Mouse (Mus musculus) forebrain, embryonic 12.5 days (tissue): Measurements from ENCODE around the gene Casp4. TPM values are rescaled to one million over a fixed set of nuclear protein-coding genes. Genes with fewer than 3 reads are reported as not detected.

Experiments
- ATAC-seq: fragments of 200-750 bp; cut with Nextera tagmentation; 2 replicates; pipeline ENCODE4 v1.8.0; 2017; ENCODE audit warnings: moderate TSS enrichment; ENCODE audit not compliant: low FRiP score
- H3K27ac ChIP-seq: fragments of 300-500 bp; sonication (generic); 2 replicates; pipeline ENCODE4 v1.5.1; 2016; ENCODE audit warnings: mild to moderate bottlenecking
- H3K27me3 ChIP-seq: fragments of 300-500 bp; sonication (generic); 2 replicates; pipeline ENCODE4 v1.6.1; 2016; ENCODE audit warnings: mild to moderate bottlenecking
- H3K36me3 ChIP-seq: fragments of 300-500 bp; sonication (generic); replicated peaks from 2 replicates; pipeline ENCODE4 v1.6.1; 2016; ENCODE audit warnings: mild to moderate bottlenecking
- H3K4me1 ChIP-seq: fragments of 300-500 bp; sonication (generic); 2 replicates; pipeline ENCODE4 v1.6.1; 2016
- H3K4me2 ChIP-seq: fragments of 300-500 bp; sonication (generic); 2 replicates; pipeline ENCODE4 v1.6.1; 2016; ENCODE audit warnings: mild to moderate bottlenecking, moderate library complexity
- H3K4me3 ChIP-seq: fragments of 300-500 bp; sonication (generic); replicated peaks from 2 replicates; pipeline ENCODE4 v1.5.1; 2016; ENCODE audit warnings: mild to moderate bottlenecking
- H3K9ac ChIP-seq: fragments of 300-500 bp; sonication (generic); 2 replicates; pipeline ENCODE4 v1.6.1; 2016; ENCODE audit warnings: mild to moderate bottlenecking
- H3K9me3 ChIP-seq: fragments of 300-500 bp; sonication (generic); 2 replicates; pipeline ENCODE4 v1.6.1; 2016
- WGBS: fragments of 180-500 bp; shearing (Covaris S2); methylation state at CpG from one replicate; pipeline ENCODE4 v1.1.7; 2016; 5-methylcytosine and 5-hydroxymethylcytosine counted together
- polyA plus RNA-seq: library from polyadenylated mRNA; unstranded; fragments of >200 nt; fragmentation: Nextera tagmentation; extraction: Ambion mirVana; gene quantifications from 2 replicates; pipeline ENCODE4 v1.2.1, GENCODE M21; 2016

Casp4 gene
- polyA plus RNA-seq: 0.22 and 0.41 TPM in 2 replicates

DNA sequence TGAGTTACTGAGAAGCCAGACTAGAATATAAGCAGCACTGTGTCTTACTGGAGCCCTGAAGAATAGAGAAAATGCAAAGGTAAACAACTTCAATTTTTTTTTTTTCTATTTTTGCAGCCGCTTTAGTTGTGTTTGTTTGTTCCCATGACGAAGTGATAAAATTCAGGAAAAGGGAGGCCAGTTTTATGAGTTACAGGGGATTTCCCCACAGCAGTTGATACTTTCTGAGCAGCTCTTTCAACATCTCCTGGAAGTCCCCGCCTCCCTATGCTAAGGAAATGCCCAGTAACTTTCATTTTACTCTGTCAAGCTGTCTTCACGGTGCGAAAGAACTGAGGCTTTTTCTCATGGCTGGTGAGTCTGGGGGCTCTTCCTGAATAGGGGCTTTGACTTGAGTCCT, at the start of gene Casp4:
Casp4 (plus strand) TSS at position 268 of the 400 bp plus-strand sequence.
- no peaks in the 10 kb centered on the region for H3K27me3 ChIP-seq
- H3K9ac ChIP-seq: no peak within 1 kb of the TSS
- H3K4me2 ChIP-seq: no peak within 1 kb of the TSS
- no peak within 1 kb of the TSS for H3K27ac ChIP-seq
- H3K4me1 ChIP-seq: no peaks in the 10 kb centered on the region
- no peaks in the 10 kb centered on the region for H3K36me3 ChIP-seq
- WGBS: 86% methylated on average over 5 of the region's 5 CpGs
- H3K9me3 ChIP-seq: no peaks in the 10 kb centered on the region
- ATAC-seq: no peak
- no peak within 1 kb of the TSS for H3K4me3 ChIP-seq

DNA sequence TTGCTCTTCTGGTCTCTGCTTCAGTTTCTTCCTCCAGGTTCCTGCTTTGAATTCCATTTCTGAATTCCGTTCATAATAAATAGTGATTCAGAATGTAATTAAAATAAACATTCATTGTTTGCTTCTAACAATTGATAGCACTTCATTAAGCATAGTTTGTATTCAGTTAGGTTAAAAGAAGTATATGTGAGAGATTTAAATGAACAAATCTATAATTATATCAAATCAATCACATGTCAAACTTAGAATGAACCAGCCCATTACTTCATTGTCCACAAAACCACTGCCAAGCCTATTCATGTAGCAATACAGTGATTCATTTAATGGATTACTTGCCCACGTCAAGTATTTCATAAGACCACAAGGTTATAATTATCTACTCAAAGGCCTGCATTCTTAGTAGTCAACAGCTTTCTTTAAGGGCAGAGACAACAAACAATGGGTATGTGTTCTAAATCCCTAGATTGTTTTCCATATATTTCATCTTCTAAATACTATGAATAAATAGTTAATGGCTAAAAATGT, 44.6 kb upstream of the Casp4 start:
- H3K36me3 ChIP-seq: no peaks in the 10 kb centered on the region

DNA sequence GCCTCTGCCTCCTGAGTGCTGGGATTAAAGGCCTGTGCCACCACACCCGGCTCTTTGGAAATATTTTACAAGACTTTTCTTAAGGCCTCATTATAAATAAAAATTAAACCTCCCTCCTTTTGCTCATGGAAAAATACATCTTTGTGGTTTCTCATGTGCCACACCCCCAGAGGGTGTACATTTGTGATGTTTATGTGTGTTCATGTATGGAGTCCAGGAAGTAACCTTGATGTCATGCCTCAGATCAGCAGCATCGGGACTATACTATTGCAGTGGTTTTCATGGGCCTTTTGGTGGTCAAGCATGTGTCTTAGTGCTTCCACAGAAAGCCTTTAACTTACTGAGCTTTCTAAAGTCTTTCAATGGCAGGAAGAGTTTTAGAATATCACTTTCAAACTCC, 38.4 kb upstream of the Casp4 start:
- no peaks in the 10 kb centered on the region for H3K9me3 ChIP-seq
- no peak overlapping the region for H3K4me2 ChIP-seq
- 84% methylated on average over 2 of the region's 2 CpGs for WGBS
- no peaks in the 10 kb centered on the region for H3K27me3 ChIP-seq
- no peaks in the 10 kb centered on the region for H3K4me1 ChIP-seq
- no peaks in the 10 kb centered on the region for H3K36me3 ChIP-seq
- H3K4me3 ChIP-seq: no peak overlapping the region
- H3K9ac ChIP-seq: no peak overlapping the region
- H3K27ac ChIP-seq: no peak overlapping the region
- ATAC-seq: no peak

More for the DNA sequence above, 44.6 kb upstream of the Casp4 start:
- Histone ChIP-seq H3K9ac (no peak overlapping the region), H3K4me1 (no peaks in the 10 kb centered on the region), H3K4me2 (no peak overlapping the region), H3K4me3 (no peak overlapping the region), H3K9me3 (no peaks in the 10 kb centered on the region), H3K27ac (no peak overlapping the region), H3K27me3 (no peaks in the 10 kb centered on the region)
- ATAC-seq: no peak
- 41% methylated on average over 2 of the region's 2 CpGs for WGBS

DNA sequence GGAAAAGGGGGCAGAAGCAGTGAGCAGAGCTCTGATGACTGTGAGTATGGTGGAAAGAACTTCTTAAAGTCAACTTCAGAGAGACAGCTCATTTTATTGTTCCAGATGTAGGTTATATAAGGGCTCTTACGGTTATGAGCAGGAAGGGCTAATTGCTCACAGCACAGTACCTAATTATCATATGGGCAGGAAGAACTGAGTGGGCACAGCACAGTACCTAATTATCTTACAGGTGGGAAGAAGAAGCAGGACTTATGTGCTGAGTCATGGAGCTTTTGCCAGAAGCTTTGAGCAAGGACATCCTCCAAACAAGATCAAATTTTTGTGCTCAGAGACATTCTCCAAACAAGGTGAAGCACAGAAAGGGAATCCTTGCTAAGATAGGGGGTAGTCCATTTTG, 37.7 kb upstream of the Casp4 start:
- no peak for ATAC-seq
- H3K4me1 ChIP-seq: no peaks in the 10 kb centered on the region
- no peak overlapping the region for H3K4me3 ChIP-seq
- no peaks in the 10 kb centered on the region for H3K27me3 ChIP-seq
- WGBS: 82% methylated on average over 1 of the region's 1 CpGs
- H3K36me3 ChIP-seq: no peaks in the 10 kb centered on the region
- no peak overlapping the region for H3K27ac ChIP-seq
- H3K4me2 ChIP-seq: no peak overlapping the region
- no peak overlapping the region for H3K9ac ChIP-seq
- no peaks in the 10 kb centered on the region for H3K9me3 ChIP-seq

DNA sequence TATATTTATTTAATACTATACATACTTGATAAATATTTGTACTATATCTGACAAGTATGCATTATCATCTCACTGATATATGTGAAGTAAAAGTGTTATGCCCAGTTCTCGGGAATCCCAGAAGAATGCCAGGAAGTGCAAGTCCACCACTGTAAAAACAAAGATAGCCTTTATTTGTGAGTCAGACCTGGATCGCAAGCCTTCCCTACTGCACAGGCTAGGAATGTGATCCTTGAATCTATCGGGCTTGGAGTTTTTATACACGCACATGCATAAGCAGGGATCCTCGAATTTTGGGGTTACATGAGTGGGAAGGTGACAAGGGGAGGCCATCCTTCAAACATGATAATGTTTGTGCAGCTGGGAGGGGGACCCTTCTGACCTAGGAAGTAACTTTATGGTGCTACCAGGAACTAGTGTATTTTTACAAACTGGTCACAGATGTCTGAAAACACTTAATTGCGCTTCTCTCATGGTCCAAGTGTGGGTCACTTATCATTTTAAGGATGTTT, 37.2 kb upstream of the Casp4 start:
- no peak overlapping the region for H3K4me2 ChIP-seq
- H3K4me1 ChIP-seq: no peaks in the 10 kb centered on the region
- ATAC-seq: no peak
- no peaks in the 10 kb centered on the region for H3K9me3 ChIP-seq
- H3K4me3 ChIP-seq: no peak overlapping the region
- H3K27me3 ChIP-seq: no peaks in the 10 kb centered on the region
- no peaks in the 10 kb centered on the region for H3K36me3 ChIP-seq
- 90% methylated on average over 6 of the region's 6 CpGs for WGBS
- no peak overlapping the region for H3K9ac ChIP-seq
- no peak overlapping the region for H3K27ac ChIP-seq

DNA sequence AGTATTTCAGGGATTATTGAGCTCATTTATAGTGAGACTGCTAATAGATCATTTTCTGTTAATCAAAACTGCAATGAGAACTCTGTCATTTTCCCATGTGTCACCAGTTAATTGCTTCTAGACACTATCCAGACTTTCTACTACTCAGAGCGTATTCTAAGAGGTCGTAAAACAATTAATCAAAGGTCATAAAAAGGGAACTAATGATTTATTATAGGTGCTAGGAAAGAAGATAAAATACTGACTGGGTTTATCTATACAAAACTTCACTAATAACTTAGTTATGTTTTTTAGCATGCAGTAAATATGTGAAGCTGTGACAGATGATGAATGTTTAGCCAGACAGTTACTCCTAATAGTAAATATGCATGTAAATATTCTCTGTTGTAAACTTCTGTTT, 22.6 kb upstream of the Casp4 start:
- H3K9me3 ChIP-seq: no peaks in the 10 kb centered on the region
- 88% methylated on average over 2 of the region's 2 CpGs for WGBS
- no peak overlapping the region for H3K4me3 ChIP-seq
- no peaks in the 10 kb centered on the region for H3K27me3 ChIP-seq
- no peak overlapping the region for H3K9ac ChIP-seq
- H3K4me2 ChIP-seq: no peak overlapping the region
- H3K27ac ChIP-seq: no peak overlapping the region
- ATAC-seq: no peak
- H3K36me3 ChIP-seq: no peaks in the 10 kb centered on the region
- H3K4me1 ChIP-seq: no peaks in the 10 kb centered on the region

DNA sequence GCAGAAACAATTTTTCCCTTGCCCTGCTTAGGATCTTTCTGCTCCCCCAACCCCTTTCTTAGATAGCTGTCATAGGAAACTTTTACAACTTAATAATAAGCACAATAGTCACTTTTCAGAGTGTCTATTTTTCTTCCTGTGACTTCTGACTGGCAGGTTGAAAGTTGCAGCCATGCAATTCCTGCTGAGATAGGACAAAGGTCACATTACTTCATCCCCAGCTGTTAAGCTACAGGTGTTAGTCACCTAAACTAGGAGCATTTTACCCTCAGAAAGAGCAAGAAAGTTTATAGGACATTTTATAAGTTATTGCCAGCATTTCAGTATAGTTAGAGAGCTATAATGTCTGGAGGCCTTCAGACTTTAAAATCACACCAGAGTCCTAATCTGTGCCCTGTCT, 22.0 kb upstream of the Casp4 start:
- Histone ChIP-seq H3K27ac (no peak overlapping the region), H3K4me2 (no peak overlapping the region), H3K4me1 (no peaks in the 10 kb centered on the region), H3K9ac (no peak overlapping the region), H3K36me3 (no peaks in the 10 kb centered on the region), H3K4me3 (no peak overlapping the region), H3K9me3 (no peaks in the 10 kb centered on the region), H3K27me3 (no peaks in the 10 kb centered on the region)
- no peak for ATAC-seq

DNA sequence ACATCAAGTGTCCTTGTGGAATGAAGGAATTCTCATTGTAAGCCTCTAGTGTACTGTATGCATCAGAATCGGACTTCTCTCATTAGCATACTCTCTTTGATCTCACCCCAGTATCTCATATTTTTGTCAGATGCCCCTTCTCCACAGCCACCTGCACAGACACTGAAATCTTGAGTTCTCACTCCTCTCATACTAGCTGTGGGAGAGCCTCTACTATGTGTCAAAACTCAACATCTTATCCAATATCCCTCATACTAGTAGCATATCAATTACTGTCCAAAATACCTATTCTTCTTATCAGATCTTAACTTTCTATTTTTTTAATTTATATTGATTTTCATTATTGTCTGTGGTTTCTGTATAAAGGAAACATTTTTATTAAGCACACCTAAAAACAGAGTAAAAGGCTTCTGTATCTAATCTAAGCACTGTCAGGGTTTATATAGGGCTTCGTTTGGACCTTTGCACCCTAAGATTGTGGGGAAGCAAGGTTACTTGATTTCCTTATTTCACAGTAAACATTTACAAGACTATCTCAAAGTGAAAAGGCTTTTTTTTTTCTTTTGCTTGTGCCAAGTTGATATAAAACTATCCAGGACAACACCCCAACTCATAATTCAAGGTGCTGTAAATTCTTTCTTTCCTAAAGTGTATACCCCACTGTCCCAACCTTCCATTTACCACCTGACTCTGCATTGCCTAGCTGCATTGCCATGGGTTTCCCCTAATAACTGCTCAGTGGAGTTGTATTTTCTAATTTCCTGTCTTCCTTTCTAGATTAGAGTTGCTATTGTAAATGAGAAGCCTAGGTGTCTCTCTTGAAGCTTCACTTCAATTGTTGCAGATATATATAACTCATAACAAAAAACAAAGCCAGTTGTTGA, 12.0 kb upstream of the Casp4 start:
- H3K27me3 ChIP-seq: no peaks in the 10 kb centered on the region
- no peaks in the 10 kb centered on the region for H3K36me3 ChIP-seq
- H3K4me1 ChIP-seq: peaks cover 5% of the 10 kb centered on the region; the same call in 1 of the 2 replicates
- no peak overlapping the region for H3K4me3 ChIP-seq
- 82% methylated on average over 2 of the region's 2 CpGs for WGBS
- no peaks in the 10 kb centered on the region for H3K9me3 ChIP-seq
- ATAC-seq: no peak
- H3K4me2 ChIP-seq: no peak overlapping the region
- no peak overlapping the region for H3K9ac ChIP-seq
- H3K27ac ChIP-seq: no peak overlapping the region

DNA sequence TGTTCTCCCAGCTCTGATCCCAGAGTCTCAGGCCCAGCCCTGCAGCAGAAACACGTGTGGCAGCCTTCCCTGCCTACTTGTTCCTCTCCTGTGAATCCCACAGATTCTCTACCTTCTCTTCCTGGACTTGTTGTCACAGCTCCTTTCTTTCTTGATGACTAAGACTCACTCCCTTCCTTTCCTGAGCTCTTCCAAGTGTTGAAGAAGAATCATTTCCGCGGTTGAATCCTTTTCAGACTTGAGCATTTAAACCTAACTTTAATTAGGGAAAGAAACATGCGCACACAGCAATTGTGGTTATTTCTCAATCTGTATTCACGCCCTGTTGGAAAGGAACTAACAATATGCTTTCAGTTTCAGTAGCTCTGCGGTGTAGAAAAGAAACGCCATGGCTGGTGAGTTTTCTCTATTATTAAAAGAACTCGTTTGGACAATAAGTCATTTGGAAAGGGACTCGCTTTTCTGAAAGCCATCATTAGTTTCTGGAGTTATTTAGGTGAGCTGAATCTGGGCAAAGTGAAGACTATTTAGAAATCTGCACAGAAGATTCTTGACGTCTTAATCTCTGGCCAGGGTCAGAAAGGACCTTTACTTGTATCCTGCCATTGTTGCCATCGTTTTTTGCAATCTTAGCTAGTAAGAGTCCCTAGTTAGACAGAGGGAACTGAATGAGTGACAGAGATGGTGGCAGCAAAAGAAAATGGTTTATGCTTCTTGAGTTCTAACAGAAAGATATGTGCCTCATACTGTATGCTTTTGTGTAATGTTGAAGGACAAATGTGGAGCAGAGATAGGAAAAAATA, 10.1 kb upstream of the Casp4 start, which contains the start of gene Casp1:
Casp1 (plus strand) TSS at position 189 of the 803 bp plus-strand sequence.
- no peak within 1 kb of the TSS for H3K9ac ChIP-seq
- H3K27me3 ChIP-seq: no peaks in the 10 kb centered on the region
- no peaks in the 10 kb centered on the region for H3K9me3 ChIP-seq
- peaks cover 5% of the 10 kb centered on the region; the same call in 1 of the 2 replicates for H3K4me1 ChIP-seq
- no peak within 1 kb of the TSS for H3K27ac ChIP-seq
- ATAC-seq: no peak
- no peaks in the 10 kb centered on the region for H3K36me3 ChIP-seq
- H3K4me3 ChIP-seq: no peak within 1 kb of the TSS
- WGBS: 39% methylated on average over 11 of the region's 11 CpGs
- H3K4me2 ChIP-seq: no peak within 1 kb of the TSS

DNA sequence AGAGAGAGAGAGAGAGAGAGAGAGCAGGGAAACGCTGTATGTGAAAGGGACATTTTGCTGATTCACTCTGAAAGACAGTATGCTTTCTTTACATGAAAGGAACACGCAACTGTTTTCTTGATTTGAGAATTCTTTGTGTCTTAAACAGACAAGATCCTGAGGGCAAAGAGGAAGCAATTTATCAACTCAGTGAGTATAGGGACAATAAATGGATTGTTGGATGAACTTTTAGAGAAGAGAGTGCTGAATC, 9.6 kb upstream of the Casp4 start:
- Histone ChIP-seq H3K36me3 (no peaks in the 10 kb centered on the region), H3K27ac (no peak overlapping the region), H3K4me1 (peaks cover 5% of the 10 kb centered on the region; the same call in 1 of the 2 replicates), H3K9ac (no peak overlapping the region), H3K27me3 (no peaks in the 10 kb centered on the region), H3K9me3 (no peaks in the 10 kb centered on the region), H3K4me3 (no peak overlapping the region), H3K4me2 (no peak overlapping the region)
- 83% methylated on average over 2 of the region's 2 CpGs for WGBS
- ATAC-seq: no peak

DNA sequence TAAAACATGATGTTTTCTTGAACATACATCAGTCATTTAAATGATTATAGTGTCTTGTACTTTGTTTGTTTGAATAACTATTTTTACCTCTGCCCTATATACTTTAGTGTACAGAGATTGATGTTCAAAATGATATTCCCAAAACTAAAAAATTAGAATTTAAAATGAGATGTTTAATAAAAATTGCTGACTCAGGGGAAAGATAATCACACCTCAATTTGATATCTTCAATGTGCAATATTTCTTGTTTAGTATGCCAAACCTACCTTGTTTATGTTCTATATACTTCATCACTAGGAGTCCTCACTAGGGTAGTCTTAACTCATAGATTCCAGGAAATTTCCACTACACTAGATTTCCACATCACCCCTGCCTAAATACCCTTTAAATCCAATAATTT, 1.5 kb downstream of the Casp4 start:
- Histone ChIP-seq H3K4me3 (no peak overlapping the region), H3K9ac (no peak overlapping the region), H3K4me1 (no peaks in the 10 kb centered on the region), H3K4me2 (no peak overlapping the region), H3K9me3 (no peaks in the 10 kb centered on the region), H3K36me3 (no peaks in the 10 kb centered on the region), H3K27ac (no peak overlapping the region), H3K27me3 (no peaks in the 10 kb centered on the region)
- no peak for ATAC-seq

DNA sequence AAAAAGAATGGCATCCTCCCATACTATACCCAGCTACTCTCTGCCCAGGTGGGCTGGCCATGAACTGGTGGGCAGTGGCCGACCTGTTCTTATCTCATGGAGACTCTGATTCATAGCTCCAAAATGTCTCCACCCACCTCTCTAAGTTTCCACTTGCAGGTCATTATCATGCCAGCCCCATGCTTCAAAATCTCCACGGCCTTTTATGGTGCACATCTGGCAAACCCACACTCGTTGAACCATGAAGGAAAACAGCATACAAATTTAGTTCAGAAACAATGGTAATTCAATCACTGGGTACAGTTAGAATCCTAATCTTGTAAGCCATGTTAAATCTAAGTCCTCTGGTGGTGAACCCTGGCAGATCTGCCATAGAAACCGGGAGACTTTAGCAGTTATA, 2.8 kb downstream of the Casp4 start:
- Histone ChIP-seq H3K9ac (no peak overlapping the region), H3K27ac (no peak overlapping the region), H3K36me3 (no peaks in the 10 kb centered on the region), H3K27me3 (no peaks in the 10 kb centered on the region), H3K9me3 (no peaks in the 10 kb centered on the region), H3K4me3 (no peak overlapping the region), H3K4me2 (no peak overlapping the region), H3K4me1 (no peaks in the 10 kb centered on the region)
- 77% methylated on average over 4 of the region's 4 CpGs for WGBS
- ATAC-seq: no peak
